Mouse (Mus musculus) urinary bladder, adult 18-20 months (tissue): ENCODE data around the gene Raet1e.
"Not testable (repeated sequence)": the region's sequence is repeated elsewhere in the genome, so short reads cannot be mapped to it uniquely, and the experiment has no call there.

Source experiments
- DNase-seq, 2 experiments: peaks; one replicate each; pipeline ENCODE4 v3.0.0; 2022; ENCODE audit warnings: low spot score in 2 of 2, mixed read lengths in 2 of 2

Raet1e gene

DNA sequence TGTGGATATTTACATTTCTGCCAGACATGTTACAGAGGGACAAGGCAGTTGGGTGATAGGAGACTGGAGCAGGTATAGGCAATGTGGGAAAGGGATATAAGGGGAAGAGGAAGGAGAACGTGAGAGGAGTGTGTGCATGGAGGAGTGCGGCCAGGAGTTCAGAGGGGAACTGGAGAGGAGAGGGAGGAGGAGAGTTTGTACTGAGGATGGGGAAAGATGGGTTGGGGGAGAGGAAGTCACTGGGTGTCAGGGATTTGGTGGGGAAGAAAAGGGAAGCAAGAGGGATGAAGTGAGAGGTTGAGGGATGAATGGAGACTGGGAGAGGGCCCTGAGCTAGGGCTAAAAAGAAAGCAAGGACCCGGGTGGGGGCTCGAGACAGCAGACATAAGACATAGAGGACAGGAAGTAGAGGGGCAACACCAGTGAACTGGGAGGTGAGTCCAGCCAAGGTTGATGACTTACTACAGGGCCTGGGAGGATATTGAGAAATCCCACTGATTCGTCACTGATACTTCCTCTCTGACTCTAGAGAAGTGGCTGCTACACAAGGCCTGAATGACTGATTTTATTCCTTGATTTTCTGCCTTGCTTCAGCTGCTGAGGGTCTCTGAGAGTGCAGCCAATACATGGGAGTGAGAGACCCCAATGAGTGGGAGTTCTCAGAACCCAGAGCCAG, 7.1 kb downstream of the Raet1e start:
- DNase-seq, result not testable (repeated sequence)

DNA sequence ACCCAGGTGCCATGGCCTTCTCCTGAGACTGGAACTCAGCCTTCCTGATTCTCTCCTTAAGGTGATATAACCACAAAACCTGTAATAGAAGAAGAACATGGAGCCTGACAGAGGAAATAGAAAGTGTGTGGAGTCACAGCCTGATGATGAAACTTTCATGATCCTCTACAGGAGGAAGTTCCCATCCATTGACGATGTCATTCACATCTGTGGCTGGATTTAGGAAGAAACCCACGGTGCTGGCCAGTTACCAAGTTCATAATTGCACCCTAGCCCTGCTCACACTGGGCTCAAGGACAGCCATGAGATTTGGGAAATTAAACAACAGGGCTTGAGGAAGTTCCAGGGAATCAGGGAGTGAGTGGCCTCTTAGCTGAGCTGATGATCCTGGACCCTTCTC, 7.7 kb downstream of the Raet1e start:
- DNase-seq, result not testable (repeated sequence)

DNA sequence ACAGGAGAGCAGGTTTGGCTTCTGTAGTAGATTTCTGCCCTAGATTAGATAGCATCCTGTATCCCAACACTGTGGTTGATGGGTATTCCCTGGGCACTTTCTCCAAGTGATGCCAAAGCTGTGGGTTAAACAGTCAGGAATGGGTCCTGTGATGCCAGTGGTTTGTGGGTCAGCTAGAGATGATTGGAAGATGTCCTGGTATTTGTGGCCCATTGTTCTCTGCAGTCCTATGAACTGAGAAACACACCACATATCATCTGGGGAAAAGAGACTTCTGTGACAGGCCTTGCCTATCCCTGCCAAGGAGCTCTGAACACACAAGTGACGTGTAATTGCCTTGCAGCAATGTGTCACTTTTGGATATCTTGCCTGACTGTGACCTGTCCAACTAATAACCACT, 8.7 kb downstream of the Raet1e start:
- DNase-seq, result not testable (repeated sequence)

DNA sequence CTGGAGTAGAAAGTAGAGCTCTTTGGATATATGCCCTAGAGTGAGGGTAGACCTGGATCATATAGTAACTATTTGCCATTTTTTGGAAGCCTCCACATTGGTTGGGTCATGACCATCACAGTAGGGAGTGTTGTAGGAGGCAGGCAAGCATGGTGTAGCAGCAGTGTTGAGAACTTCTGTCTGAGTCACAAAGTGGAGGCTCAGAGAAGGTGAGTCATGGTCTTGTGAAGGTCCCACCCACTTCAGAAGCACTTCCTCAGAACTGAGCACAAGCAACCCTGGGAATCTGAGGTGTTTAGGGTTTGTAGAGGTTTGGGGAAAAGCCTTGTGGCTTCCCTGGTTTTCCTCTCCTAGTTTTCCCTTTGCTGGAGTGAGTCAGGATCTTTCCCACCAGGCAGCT, 10.7 kb downstream of the Raet1e start:
- DNase-seq, result not testable (repeated sequence)

DNA sequence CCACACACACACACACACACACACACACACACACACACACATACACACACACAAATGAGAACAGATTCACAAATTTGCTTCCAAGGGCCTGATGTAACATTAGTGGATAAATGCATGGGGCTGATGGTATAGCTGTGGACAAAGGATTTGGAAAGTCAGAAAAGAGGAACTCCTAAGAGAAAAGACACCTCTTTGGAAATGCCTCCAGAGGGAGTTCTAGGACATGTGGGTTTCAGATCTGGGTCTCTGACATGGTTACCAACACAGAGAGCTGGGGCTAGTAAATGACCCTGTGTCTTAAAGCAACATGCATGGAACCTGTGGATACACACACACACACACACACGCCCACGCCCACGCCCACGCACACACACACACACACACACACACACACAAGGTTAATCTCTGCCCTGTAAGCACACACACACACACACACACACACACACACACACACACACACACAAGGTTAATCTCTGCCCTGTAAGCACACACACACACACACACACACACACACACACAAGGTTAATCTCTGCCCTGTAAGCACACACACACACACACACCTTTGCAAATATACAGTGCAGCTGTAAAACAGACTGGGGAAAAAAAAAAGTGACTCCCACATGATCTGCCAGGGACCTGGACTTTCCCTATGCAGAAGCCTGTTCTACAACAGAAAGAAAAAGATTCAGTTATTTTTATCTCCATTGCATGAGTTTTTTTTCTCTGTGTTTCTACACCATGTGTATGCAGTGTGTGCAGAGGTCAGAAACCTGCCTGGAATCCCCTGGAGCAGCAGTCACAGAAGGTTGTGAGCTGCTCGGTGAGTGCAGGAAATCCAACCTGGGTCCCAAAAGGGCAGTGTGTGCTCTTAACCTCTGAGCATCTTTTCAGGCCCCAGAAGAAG, 14.3 kb downstream of the Raet1e start:
- DNase-seq, result not testable (repeated sequence)

DNA sequence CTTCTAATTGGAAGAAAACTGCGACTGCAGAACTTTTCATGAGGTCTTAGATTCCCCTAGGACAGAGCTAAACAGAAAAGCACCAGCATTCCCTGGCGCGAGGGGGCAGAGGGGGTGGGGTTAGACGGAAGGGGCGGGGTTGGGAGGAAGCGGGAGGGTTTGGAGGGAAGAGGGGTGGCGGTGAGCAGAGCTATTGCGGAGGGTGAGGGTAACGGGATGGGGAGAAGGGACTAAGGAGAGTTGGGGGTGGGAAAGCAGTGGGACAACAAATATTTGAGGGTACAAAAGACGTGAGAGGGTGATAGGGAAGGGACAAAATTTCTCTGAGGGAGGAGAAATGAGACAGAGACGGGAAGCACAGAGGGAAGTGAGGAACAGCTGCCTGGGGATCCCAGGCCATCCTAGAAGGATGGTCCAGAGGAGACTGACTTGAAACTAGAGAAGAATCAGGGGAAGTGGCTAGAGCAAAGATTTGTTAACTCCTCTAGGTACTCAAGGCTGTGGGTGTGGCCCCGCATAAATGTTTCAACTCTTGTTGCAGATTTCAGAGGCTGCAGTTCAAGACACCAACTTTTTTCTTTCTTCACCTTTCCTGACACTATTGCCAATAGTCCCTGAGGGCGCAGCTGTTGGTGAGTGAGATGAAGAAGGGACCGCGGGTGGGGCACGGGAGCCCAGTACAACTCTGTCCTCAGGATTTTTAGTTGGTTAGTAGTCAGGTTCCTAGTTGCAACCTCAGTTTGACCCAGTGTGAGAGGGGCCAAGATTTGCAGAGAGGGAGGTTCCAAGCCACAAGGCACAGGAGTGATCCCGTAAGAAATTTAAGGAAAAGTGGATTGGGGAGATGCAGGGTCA, 15.2 kb downstream of the Raet1e start:
- DNase-seq, result not testable (repeated sequence)

DNA sequence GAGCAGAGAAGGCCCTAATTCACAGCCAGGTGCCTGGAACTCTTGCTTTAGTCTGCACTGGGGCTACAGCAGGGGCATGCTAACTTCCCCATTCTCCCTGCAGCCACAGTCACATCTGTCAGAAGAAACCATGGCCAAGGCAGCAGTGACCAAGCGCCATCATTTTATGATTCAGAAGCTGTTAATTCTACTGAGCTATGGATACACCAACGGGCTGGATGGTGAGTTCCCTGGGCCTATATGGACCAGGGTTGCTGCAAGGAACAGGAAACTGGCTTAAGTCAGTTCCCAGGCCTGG, 15.8 kb downstream of the Raet1e start:
- not testable (repeated sequence) for DNase-seq

DNA sequence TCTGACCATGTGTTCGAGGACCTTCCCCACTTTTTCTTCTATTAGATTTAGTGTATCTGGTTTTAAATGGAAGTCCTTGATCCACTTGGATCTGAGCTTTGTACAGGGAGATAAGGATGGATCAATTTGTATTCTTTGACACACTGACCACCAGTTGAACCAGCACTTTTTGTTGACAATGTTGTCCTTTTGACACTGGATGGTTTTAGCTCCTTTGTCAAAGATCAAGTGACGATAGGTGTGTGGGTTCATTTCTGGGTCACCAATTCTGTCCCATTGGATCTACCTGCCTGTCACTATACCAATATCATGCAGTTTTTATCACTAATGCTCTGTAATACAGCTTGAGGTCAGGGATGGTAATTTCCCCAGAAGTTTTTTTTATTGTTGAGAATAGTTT, 18.1 kb downstream of the Raet1e start:
- not testable (repeated sequence) for DNase-seq

DNA sequence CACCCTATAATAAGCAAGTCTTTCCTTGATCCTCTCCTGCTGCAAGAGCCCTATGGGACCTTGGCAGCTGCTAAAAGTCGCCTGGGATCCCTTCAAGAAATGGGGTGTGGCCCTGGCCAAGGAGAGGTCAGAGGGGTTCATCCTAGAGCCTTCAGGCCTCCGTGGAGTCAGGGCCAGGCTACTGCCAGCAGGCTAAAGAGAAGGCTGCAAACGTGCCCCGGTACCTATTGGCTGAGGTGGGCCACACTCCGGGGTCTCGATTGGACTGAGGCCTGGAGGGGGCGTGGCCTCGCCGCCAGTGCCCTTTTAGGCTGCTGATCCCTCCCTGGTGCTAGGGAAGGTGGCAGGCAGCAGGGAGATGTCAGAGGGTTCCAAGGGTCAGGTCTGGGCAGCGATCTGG, 32.7 kb downstream of the Raet1e start:
- not testable (repeated sequence) for DNase-seq

DNA sequence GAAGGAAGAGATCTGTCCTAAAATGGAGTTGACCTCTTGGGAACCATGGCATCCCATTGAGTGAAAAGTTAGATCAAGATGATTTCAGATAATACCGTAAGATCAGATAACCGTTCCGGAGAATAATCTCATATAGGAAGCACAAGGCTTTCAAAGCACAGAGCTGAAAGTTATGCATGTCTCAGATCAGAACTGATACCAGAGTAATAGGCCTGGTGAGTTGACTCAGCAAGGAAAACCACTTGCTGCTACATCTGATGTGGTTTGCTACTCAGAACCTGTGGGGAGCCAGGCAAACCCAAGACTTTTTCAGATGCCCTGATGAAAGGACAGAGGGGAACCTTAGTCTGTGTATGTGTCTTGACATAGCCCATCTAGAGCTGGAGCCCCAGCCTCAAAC, 43.0 kb downstream of the Raet1e start:
- DNase-seq, result not testable (repeated sequence)

DNA sequence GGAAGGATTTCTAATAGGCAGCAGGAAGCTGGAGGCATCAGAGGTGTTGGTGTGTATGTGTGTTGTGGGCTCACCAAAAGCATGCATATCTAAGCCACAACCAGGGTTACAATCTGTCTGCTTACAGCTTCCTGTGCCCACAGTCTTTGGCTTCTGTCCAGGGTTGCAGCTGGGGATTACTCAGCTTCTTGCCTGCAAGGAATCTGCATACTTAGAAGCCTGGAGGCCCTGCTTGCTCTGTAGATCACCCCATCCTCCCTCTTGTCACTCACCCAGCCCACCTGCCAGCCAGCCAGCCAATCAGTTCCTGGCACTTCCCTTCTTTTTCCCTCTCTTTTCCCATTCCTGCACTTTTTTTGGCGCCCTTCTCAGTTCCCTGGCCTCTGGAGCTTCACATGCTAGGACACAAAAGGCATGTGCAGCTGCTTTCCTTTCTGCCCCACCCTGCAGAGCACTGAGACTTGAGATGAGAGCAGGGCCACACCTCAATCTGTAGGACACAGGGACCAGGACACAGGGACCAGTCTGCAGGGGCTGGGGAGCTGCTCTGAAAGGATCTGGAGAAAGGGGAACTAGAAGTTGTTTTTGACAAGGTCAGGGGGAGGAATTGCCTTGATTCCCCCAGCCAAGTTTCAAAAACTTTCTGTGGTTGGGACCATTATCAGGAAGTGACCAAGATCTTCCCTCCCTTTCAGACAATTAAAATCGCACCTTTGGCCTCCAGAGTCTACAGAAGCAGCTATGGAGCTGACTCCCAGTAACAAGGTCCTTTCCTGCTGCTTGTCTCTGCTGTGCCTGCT, 44.6 kb downstream of the Raet1e start:
- DNase-seq, result not testable (repeated sequence)

DNA sequence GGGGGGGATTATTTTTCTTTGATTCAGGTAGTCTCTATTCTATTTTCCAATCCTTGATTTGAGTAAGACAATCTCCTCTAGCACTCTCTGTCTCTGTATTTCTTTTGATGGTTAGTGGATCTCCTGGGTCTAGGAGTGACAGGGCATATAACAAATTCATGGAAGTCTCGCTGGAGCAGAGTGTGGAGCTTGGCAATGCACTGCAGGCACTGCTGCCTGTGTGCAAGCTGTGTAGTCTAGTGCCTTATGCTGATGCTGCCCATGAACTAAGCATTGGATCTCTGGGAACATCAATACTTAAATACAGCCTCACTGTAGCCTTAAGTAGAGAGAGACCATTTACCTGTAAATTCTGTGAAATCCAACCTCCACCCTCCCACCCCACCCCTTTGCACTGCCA, 48.1 kb downstream of the Raet1e start:
- DNase-seq, result not testable (repeated sequence)

DNA sequence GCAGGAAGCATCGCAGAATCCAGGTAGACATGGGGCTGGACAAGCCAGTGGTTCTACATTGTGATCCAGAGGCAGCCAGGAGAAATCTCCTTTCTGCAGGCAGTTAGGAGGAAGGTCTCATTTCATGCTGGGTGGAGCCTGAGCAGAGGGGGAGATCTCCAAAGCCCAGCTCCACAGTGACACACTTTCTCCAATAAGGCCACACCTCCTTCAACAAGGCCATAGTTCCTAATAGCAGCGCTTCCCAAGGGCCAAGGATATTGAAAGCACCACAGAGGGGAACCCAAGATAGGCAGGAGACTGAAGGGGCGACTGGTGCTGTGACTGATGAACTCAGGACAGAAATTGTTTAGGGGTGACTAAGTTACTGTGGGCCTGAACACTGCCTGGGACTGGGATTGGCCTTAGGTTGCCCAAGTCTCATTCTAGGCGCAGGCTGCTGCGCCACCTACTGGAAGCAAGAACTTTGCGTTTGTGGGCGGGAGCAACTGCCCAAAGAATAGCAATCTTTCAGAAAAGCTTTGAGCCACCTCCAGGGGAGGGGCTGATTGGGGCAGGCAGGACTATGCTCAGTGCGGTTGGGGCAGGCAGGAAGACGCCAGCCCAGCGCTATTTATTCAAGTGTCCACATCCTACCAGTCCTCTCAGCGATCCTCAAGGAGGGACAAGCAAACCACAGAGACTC, 53.8 kb downstream of the Raet1e start:
- DNase-seq, result peak; percentile 24 to 45

DNA sequence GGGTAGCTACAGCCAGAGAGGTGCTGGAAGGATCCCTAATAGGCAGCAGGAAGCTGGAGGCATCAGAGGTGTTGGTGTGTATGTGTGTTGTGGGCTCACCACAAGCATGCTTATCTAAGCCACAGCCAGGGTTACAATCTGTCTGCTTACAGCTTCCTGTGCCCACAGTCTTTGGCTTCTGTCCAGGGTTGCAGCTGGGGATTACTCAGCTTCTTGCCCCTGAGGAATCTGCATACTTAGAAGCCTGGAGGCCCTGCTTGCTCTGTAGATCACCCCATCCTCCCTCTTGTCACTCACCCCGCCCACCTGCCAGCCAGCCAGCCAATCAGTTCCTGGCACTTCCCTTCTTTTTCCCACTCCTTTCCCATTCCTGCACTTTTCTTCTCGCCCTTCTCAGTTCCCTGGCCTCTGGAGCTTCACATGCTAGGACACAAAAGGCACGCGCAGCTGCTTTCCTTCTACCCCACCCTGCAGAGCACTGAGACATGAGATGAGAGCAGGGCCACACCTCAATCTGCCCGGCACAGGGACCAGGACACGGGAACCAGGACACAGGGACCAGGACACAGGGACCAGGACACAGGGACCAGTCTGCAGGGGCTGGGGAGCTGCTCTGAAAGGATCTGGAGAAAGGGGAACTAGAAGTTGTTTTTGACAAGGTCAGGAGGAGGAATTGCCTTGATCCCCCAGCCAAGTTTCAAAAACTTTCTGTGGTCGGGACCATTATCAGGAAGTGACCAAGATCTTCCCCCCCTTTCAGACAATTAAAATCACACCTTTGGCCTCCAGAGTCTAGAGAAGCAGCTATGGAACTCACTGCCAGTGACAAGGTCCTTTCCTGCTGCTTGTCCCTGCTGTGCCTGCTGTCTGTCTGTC, 65.3 kb downstream of the Raet1e start:
- not testable (repeated sequence) for DNase-seq

DNA sequence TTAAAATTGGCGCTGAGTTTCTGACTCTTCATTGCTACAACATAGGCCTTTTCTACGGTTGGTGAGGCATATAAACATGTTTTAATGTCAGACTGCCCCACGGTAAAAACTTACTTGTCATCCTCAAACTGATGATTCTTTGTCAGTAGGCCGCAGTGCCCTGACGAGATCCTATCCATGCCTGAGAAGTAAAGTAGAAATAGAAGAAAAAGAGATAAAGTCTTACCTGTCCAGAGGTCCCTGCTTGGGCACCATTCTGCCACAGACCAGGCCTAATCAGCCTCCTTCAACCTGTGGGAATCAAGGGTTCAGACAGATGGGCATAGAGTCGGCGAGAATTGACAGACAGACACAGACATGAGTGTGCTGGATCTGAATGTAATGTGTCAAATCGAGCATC, 106.7 kb downstream of the Raet1e start:
- no peak for DNase-seq

DNA sequence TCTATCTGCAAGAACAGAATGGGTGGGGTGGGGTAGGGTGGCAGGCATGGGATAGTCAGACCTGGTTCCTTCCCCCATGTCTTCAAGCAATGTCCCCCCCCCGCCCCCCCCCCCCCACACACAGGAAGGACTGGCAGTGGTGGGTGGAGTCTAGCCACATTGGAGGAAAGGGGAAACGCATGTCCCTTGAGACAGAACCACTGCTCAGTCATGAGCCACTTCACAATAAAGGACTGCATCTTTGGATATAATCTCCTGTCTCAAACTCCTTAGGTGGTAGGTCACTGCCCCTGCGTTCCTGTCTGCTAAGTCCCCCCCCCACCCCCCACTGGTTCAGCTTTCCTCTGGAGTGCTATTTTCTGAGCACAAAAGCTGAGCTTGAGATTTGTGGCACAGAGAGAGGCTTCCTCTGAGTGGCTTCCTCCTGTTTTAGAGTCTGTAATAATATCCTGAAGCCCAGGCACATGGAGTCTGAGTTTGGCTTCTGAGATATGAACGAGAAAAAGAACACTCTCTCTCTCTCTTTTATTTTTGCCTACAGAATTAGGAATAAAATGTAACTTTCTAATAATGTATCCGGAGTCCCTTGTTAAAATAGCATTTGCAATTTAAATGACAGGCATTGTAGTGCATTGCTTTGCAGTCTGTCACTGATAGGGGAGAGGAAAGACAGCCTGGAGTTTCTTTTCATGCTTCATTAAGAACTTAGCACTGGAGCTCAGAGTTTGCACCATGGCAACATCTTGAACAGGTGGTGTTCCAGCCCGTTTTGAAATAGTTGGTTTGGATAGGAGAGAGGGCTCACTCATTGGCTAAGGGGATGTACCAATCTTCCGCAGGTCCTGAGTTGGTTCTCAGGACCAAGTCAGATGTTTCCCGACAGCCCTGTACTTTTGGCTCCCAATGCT, 112.8 kb downstream of the Raet1e start:
- not testable (repeated sequence) for DNase-seq

DNA sequence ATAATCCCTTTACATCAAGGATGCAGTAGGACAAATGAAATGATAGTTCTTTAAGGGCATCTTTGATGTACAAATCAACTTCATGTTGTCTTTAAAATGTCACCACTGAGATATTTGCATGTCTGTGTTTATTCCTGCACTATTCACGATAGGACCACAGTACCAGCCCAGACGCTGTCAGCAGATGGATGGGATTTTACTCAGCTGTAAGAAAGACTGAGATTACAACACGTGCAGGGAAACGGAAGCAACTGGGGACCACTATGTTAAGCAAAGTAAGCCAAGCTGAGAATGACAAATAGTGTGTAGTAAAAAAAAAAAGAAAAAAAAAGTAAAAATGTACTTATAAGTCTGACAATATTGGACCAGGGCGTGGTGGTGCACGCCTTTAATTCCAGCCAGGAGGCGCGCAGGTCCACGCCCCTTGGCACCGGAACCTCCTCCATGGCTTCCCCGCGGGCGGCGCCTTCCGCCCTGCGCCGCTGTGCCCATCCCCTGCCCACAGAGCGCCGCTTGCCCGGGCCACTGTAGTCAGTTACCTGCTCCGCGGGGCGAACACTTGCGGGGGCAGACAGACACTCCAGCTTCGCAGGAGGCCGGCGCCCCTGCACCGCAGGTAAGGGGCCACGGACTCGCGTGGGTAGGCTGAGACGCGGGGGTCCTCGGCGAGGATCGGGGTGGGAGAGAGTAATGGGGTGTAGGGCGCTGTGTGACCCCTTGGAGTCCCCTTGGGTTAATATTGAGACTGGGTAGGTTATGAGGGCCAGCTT, 114.7 kb downstream of the Raet1e start:
- not testable (repeated sequence) for DNase-seq
